Mouse (Mus musculus): ENCODE measurements around the gene Fkbp10.

The Fkbp10 gene

DNA sequence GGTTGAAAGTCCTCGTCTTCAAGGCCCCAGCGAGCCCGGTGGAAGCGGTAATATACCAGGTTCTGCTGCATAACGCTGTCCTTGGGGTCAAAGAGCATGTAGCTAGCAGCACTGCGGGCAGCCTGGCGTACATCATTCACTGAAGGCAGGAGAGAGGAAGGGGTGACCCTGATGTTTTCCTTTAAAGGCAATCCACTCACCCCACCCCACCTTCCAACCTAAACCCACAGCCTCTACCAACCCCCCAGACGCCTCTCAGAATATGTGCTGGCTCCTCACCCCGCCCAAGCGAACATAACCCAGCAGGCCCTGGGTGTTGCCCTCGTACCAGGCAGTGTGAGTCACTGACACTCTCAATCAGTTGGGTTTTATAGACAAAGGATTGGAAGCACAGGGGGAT is 3.8 kb upstream of the Fkbp10 start:
- DNase-seq (ENCODE audit: low spot score in 2 of 2) = no peak

DNA sequence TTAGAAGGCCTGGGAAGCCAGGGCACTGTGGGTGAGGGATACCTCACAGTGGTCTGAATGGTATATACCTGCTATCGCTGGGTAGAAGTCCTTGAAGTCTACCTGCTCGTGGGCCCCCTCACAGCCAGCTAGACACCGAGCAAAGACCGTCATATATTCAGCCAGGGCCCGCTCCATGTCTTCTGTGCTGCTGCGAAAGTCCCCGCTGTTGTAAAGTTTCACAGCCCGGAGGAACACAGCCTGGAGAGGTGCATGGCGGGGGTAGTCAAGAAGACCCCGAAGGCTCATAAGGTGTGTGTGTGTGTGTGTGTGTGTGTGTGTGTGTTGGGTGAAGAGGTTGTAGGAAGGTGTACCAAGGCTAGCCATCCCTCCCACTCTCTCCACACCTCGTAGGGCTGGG is 2.0 kb upstream of the Fkbp10 start:
- no peak for DNase-seq (ENCODE audit: low spot score in 2 of 2)

DNA sequence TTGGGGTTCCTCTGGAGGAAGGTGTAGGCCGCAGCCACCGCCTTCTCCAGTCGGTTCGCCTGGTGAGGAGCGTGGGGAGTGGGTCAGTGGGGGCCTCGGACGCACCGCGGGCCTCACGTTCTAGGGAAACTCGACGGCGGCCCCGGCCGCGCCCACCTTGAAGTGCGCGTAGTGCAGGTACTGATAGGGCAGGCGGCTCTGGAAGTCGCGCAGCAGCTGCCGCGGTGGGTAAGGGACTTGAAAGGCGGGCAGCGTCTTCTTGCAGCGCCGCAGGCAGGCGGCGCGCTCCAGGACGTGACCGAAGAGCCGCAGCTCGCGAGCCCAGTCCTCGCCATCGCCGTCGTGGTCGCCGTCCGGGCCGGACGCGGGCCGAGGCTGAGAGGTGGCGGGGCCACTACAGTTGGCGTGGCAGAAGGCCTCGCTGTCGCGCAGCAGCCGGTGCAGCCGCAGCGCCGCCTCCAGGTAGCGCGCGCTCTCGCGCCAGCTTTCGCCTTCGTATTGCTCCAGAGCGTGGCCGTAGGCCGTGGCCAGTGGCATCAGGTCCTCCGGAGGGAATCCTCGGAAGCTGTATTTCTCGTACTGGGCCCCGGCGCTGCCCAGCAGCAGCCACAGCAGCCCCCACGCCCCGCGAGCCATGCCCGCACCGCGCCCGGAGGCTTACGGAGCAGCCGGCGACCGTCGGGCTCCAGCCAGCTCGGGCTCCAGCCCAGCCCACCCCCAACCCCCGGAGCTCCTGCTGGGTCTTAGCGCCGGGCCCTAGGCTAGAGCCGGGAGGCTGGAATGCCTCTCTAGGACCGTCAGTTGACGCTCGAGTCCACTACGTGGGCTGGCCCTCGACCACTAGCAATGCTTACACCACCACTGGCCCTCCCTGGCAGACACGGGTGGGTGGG is 1.2 kb upstream of the Fkbp10 start, which contains the start of gene P3h4:
P3h4 (minus strand) TSS at position 816 of the 893 bp plus-strand sequence.
- peak; percentile 44 to 63 for DNase-seq (ENCODE audit: low spot score in 2 of 2)

DNA sequence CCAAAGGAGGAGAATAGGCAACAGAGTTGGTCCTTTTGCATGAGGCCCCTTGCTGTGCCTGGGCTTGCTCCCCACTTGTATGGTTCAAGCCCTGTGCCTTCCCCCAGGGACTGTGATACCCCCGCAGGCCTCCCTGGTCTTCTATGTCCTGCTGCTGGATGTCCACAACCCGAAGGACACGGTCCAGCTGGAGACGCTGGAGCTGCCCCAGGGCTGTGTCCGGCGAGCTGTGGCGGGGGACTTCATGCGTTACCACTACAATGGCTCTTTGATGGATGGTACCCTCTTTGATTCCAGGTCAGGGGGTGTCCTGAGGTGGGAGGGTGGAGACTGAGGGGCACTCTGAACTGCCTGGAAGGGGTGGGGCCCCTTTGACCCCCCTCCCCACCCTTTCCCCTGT is 6.0 kb downstream of the Fkbp10 start:
- no peak for DNase-seq (ENCODE audit: low spot score in 2 of 2)

DNA sequence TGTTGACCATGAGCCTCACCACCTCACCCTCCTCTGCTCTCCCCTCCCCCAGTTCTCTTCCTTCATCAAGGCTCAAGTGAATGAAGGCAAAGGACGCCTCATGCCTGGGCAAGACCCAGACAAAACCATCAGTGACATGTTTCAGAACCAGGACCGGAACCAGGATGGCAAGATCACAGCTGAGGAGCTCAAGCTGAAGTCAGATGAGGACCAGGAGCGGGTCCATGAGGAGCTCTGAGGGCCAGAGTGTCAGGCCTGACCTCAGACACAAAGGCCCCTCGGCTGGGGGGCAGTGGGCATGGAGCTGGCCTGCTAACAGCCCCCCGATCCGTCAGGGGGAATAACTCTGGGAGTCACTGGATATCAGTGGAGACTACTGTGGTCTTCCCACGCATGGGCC is 8.3 kb downstream of the Fkbp10 start:
- no peak for DNase-seq (ENCODE audit: low spot score in 2 of 2)

DNA sequence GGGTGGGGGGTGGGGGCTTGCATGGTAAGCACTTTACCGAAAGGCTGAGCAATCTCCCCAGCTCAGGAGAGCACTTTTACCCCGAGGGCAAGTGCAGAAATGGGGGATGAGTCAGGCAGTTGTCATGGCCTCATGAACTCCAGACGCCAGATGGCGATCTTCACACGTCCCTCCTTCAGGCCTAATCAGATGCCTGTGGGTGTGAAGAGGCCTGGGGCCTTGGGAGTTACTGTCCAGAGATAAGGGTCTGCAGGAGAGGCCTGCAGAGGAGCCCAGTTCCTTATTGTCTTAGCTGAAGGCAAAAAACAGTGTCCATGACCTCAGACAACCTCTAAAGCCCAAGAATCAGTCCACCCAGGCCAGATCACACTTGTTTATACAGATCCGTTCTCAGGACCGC is 10.4 kb downstream of the Fkbp10 start:
- peak in 1 of 2 experiments; percentile 48 for DNase-seq (ENCODE audit: low spot score in 2 of 2)

DNA sequence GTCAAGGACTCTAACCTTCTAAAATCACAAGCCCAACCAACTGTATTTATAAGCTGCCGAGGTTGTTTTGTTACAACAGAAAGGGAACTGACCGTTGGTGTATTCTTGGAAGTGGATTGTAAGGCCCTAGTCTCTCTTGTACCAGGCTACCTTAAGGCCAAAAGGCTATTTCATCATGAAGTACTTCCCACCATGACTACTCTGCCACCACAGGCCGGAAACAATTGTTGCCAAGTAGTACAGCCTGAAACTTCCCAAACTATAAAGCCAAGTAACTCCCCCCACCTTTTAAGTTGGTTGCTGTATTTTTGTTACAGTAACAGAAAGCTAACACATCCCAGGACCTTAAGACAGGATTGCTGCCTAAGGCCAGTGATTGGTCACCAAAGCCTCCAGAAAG is 11.3 kb downstream of the Fkbp10 start:
- no peak for DNase-seq (ENCODE audit: low spot score in 2 of 2)

DNA sequence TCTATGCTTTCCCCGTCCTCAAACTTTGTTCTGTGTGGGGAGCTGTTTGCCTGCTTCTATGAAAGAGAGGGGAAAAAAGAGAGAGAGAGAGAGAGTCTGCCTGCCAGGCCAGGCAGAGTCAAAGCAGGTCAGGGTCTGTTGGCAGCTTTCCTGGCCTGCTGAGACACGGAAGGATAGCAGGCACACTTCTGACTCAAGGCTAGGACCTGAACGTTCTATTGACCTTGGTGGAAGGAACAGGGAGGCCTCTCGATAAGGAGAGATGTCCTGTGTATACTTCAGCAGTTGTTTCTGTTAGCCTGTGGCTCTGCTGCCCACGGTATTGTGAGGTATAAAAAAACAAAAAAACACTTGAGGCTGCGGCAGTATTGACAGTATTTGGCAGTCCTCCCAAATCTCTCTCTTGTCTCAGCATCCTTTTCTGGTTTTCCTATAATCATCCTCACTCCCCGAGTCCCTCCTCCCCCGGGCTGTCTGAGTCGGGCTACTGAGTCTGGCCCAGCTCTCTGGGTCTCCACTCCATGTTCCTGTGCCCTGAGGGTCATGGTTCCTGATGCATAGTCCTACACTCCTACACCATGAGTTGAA is 13.2 kb downstream of the Fkbp10 start:
- no peak for DNase-seq (ENCODE audit: low spot score in 2 of 2)

DNA sequence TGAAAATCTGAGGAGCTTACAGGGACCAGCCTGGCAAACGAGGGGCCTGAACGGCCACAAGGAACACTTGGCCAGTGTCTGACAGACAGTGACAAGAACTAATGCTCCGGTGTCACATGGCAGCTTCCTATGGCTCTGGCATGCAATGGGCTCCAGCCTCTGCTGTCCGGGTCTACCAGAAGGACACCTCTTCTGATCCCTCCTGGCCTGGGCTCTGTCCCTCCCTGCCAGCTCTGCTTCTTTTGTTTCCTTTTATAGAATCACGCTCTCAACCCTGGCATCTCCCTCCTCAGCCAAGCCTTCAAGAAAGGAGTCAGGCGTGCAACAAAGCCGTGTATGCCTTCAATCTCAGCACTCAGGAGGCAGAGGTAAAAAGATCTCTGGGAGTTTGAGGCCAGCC is 14.6 kb downstream of the Fkbp10 start:
- DNase-seq (ENCODE audit: low spot score in 2 of 2) = no peak

DNA sequence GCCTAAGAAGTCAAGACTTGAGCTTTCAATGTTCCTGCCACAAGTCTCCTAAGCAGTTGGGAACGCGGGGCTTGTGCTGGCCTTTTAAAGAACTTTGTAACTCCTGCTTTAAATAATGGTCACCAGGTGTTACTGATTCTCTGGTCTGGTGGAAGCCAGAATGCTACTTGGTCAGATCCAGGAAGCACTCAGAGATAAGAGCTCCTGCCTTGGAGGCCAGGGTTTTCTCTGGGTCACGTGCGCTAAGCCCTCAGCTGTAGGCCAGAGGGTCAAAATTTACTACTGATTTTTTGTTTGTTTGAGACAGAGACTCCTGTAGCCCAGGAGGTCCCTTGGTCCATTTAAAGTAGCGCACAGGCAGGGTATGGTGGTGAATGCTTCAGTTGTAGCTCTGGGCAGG is 16.5 kb downstream of the Fkbp10 start:
- DNase-seq (ENCODE audit: low spot score in 2 of 2) = no peak

DNA sequence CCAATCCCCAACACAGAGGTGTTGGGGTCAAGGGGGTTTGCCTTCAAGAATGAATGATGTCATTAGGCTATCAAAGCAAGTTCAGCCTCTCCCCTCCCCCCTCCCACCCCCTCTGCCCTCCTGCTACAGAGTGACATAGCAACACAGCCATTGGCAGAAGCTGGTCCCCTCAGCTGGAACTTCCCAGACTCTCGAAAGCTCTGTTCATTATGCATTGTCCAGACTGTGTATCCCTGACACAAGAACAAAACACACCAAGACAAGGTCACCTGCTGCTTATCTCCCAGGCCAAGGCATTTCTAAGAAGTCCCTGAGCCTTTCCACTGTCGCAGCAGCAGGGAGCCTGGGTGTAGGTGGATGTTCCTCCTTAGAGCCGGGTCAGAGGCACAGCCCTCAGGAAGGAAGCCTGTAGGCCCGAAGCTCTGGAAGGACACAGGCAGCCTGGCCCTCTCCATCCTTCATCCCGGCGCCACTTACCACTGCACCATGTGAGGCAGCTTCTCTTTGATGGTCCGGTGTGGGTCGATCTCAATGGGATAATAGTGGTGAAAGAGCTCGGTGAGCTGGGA is 20.3 kb downstream of the Fkbp10 start:
- no peak for DNase-seq (ENCODE audit: low spot score in 2 of 2)

DNA sequence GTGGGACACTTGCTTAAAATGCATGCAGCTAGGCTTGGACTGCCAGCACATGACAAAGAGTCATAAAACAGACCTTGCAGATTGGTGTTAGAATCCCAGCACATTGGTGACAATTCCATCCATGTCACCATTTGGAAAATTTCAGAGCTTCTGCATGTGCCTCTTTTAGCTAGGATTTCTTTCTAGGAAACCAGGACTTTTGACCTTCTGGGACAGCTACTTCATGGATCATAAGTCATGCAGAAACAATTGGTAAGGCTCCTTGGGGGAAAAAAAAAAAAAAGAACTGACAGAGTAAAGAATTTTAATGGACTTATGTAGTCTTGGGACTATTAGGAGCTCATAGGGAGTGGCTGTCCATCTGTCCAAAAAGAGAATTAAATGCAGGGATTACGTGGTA is 22.4 kb downstream of the Fkbp10 start:
- DNase-seq (ENCODE audit: low spot score in 2 of 2) = no peak

DNA sequence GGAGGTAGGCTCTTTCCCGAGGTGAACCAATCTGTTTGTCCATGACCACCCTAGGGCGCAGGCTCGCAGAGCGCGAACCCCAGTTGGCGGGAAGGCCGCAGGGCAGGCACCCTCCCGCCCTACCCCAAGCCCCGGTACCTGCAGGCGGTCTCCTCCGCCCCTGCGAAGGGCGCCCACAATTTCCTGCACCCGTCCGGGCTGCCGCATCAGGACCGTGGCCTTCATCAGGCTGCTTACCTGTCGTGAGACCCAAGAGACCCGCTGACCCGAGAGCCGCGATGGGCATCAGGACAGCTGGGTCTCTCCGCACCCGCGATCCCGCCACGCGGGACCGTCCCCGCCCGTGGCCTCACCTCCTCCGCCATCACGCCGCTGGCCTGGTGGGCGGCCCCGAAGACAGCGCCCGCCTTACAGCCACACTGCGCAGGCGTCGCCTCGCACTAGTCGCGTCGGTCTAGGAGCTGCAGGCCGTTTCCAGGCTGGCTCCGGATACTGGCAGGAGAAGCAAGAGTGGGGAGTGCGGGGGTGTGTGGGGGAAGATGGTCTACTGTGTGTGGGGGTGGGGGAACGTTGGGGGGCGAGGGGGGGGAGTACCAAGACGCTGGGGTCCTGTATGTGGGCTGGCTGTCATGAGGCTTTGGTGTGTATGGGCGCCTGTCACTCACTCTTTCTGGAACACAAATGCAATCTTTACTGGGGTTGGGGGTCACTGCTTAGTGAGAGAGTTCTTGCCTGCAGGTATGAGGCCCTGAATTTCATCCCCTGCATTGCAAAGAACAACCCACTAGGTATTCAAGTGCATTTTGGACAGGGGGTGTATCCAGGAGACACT is 25.4 kb downstream of the Fkbp10 start:
- peak; percentile 75 to 78 for DNase-seq (ENCODE audit: low spot score in 2 of 2)

DNA sequence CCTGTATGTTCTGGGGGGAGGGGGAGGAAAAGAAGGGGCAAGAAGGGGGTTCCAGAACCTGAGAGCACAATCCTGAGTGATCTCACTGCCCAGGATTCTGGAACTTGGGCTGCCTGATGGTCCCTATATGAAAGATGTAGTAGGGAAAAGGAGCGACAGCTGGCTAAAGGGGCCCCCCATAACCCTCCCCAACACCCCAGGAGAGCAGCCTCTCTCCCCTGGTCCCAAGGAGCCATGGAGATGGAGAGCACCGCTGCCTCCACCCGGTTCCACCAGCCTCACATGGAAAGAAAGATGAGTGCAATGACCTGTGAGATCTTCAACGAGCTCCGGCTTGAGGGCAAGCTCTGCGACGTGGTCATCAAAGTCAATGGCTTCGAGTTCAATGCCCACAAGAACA is 26.3 kb downstream of the Fkbp10 start, which contains the start of the genes Nt5c3b and Klhl10:
Nt5c3b (minus strand) TSS at position 12 of the 400 bp plus-strand sequence.
Klhl10 (plus strand) TSS at position 121 of the 400 bp plus-strand sequence.
- no peak for DNase-seq (ENCODE audit: low spot score in 2 of 2)

DNA sequence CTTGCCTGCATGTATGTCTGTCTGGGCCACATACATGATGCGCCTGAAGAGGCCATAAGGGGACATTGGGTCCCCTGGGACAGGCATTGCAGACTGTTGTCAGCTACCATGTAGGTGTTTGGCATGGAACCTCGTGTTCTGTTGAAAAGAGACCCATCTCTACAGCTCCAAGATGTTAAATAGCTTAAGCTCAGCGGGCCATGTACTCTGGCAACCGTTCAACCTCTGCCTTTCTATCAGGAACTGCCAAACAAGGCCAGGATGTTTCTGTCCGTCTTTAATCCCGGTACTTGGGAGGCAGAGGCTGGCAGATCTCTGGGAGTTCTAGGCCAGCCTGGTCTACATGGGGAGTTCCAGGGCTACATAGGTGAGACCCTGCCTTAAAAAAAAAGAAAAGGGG is 27.1 kb downstream of the Fkbp10 start:
- DNase-seq (ENCODE audit: low spot score in 2 of 2) = no peak

DNA sequence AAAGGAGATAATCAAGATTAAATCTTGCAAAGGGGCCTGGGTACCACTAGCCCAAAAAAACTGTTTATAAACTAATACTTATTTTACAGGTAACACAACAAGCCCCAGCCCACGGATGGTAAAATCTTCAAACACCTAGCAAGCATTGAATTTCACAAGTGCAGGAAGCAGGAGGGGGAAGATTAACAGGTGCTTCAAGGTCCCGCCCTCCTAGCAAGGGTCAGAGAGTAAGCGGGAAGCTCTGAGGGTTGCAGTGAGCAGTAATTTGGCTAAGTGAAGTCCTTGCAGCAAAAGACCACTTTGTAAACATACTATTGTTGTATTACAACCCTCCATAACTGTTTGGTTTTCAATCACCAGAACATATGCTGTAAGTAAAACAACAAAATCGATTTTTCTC is 41.8 kb downstream of the Fkbp10 start:
- DNase-seq (ENCODE audit: low spot score in 2 of 2) = no peak

DNA sequence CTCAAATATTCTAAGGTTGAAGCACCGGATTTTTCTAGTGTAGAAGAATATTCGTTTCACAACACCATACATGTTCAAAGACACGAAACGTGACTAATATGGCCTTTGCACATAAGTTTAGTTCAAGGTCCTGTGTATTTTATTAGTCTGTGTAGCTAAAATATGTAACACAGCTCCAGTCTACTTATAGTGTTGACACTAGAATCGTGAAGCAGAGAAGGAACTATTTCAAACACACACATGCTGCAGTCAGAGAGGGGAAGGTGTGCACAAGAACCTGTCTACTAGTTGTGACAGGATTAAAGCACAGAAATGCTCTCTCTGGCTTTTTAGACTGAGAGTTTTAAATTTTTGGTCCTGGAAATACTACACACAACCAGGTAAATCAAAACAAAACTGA is 42.2 kb downstream of the Fkbp10 start:
- DNase-seq (ENCODE audit: low spot score in 2 of 2) = no peak

DNA sequence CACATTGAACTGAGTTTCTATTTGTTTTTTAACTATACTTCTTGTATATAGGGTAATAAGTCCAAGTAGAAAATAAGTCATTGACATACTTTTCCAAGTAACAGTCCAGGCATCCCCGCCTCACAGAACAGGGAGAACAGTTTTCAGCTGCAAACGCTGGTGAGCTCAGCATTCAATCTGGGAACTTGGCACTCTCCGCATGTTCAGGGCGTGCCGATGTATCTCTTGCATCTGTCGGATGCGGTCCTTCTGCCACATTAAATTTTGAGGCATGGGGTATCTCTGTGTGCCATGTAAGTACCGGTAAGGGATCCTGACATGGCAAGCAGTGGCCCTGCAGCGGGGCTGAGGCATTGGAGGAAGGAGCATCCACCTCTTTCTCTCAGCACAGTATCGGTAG is 47.2 kb downstream of the Fkbp10 start:
- DNase-seq (ENCODE audit: low spot score in 2 of 2) = no peak

DNA sequence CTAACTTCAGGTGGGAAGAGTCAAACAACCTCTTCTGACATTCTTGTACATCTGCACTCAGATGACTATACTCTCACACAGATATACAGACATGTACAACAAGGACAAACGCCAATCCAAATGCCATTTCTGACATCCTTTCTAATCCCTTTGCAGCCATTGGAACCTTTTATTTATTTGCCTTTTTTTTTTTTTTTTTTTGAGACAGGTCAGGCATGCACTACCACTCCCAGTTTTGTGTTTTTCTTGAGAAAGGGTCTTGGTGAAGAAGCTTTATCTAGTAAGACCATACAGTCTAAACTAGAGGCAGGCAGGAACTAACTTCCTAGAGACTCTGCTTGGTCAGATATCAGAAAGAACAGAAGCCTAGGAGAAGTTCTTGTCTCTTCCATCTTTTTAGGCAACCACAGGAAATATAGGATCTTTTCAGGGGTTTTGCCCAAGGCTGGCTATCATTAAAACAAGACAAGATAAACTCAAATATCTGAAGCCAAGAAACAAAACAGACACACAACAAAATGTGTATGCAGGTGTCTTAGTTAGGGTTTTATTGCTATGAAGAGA is 49.8 kb downstream of the Fkbp10 start:
- no peak for DNase-seq (ENCODE audit: low spot score in 2 of 2)

DNA sequence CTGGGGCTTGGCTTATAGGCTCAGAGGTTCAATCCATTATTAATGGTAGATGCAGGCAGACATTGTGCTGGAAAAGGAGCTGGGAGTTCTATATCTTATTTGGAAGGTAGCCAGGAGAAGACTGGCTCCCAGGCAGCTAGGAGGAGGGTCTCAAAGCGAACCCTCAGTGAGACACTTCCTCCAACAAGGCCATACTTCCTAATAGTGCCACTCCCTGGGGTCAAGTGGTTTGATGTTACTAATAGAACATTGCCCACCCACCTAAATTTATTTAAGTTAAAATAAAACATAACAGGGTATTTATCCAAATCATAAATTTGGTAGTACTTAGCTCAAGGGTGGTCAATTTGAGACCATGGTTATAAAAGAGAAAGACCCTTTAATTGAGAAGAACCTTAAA is 50.3 kb downstream of the Fkbp10 start:
- no peak for DNase-seq (ENCODE audit: low spot score in 2 of 2)

DNA sequence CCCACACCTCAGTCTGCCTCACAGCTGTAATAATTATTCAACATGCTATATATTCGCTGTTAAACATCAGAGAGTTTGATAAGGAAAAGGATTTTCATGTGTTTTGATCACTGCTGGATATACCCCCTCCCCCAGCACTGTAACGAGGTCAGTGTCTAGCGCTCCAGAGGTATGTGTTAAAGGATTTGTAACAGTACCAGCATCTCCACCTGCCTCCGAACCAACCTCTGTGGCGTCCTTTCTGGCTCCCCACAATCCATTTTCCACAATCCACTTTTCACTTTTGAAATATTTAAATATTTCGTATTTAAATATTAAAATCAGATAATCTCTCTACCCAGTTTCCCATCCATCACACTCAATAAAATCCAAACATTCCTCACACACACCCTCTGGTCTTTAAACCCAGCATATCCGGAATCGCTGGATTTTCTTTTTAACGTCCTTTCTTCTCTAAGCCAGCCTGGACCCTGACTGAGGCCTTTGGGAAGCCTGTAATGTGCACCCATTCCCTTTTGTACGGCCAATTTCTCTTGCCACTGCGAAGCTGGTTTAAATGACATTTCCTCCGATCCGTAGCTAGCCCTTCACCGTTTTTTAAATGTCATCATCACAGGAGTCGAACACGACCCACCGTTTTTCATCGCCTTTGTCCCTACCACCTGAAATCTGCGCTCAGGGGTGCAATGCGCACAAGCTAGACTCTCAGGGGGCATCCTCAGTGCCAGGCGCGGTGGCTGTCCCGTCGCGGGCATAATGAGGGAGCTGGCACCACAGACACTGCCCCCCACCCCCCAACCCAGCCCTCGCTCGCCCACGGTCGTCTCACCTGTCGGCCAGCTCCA is 56.1 kb downstream of the Fkbp10 start:
- no peak for DNase-seq (ENCODE audit: low spot score in 2 of 2)

All from right cerebral cortex, postnatal 36 days (tissue).